Mouse (Mus musculus): ENCODE measurements around the gene Naa16.

GRCm38 (mm10) chr14:79304873-79305464 is 85.6 kb downstream of the Naa16 start:
- TF ChIP-seq CTCF (IDR thresholded peaks at IDR 0.05; ENCODE audit: insufficient read depth, low read length) (no peak), POLR2A (IDR thresholded peaks at IDR 0.05; ENCODE audit: borderline replicate concordance, extremely low read depth, low read depth, low read length) (no peak)

All from lung, adult 2 months (tissue).